Mouse (Mus musculus): Measurements from ENCODE around the gene Recql5. TPM values are rescaled to one million over a fixed set of nuclear protein-coding genes. Genes with fewer than 3 reads are reported as not detected.

The Recql5 gene
- polyA plus RNA-seq, 1 experiment from 2014 or later = 25.0 TPM

Other genes with a start within 250 kb of the Recql5 start
- 184 and 196 TPM in 2 replicates for gene Grb2, start 224.9 kb downstream of the Recql5 start, polyA plus RNA-seq (2015; fragmentation: Nextera tagmentation; extraction: Ambion mirVana)
- 30.9 TPM in 2 replicates for gene Tmem94, start 168.0 kb downstream of the Recql5 start, polyA plus RNA-seq (2015; fragmentation: Nextera tagmentation; extraction: Ambion mirVana)
- gene Caskin2, start 119.8 kb downstream of the Recql5 start, polyA plus RNA-seq (2015; fragmentation: Nextera tagmentation; extraction: Ambion mirVana) = 11.6 and 11.8 TPM in 2 replicates
- gene Tsen54, start 118.8 kb downstream of the Recql5 start, polyA plus RNA-seq (2015; fragmentation: Nextera tagmentation; extraction: Ambion mirVana) = 24.5 and 25.4 TPM in 2 replicates
- 1.00 and 2.2 TPM in 2 replicates for gene Llgl2, start 109.4 kb downstream of the Recql5 start, polyA plus RNA-seq (2015; fragmentation: Nextera tagmentation; extraction: Ambion mirVana)
- gene Myo15b, start 75.1 kb downstream of the Recql5 start, polyA plus RNA-seq (2015; fragmentation: Nextera tagmentation; extraction: Ambion mirVana) = not detected in 2 replicates
- gene Smim5, start 33.5 kb downstream of the Recql5 start, polyA plus RNA-seq (2015; fragmentation: Nextera tagmentation; extraction: Ambion mirVana) = 2.0 and 2.7 TPM in 2 replicates
- gene Smim6, start 21.5 kb downstream of the Recql5 start, polyA plus RNA-seq (2015; fragmentation: Nextera tagmentation; extraction: Ambion mirVana) = 0.88 and 1.0 TPM in 2 replicates
- 49.9 and 55.3 TPM in 2 replicates for gene Sap30bp, start 195 bp downstream of the Recql5 start, polyA plus RNA-seq (2015; fragmentation: Nextera tagmentation; extraction: Ambion mirVana)
- 0.88 and 1.3 TPM in 2 replicates for gene Itgb4, start 41.2 kb upstream of the Recql5 start, polyA plus RNA-seq (2015; fragmentation: Nextera tagmentation; extraction: Ambion mirVana)
- gene Galk1, start 79.2 kb upstream of the Recql5 start, polyA plus RNA-seq (2015; fragmentation: Nextera tagmentation; extraction: Ambion mirVana) = 64.3 and 65.5 TPM in 2 replicates
- 2,444 and 2,571 TPM in 2 replicates for gene H3f3b, start 94.5 kb upstream of the Recql5 start, polyA plus RNA-seq (2015; fragmentation: Nextera tagmentation; extraction: Ambion mirVana)
- gene Unk, start 96.8 kb upstream of the Recql5 start, polyA plus RNA-seq (2015; fragmentation: Nextera tagmentation; extraction: Ambion mirVana) = 33.8 and 37.1 TPM in 2 replicates
- 1.5 and 2.0 TPM in 2 replicates for gene Unc13d, start 144.5 kb upstream of the Recql5 start, polyA plus RNA-seq (2015; fragmentation: Nextera tagmentation; extraction: Ambion mirVana)
- 129 and 133 TPM in 2 replicates for gene Wbp2, start 153.5 kb upstream of the Recql5 start, polyA plus RNA-seq (2015; fragmentation: Nextera tagmentation; extraction: Ambion mirVana)
- gene Trim47, start 193.7 kb upstream of the Recql5 start, polyA plus RNA-seq (2015; fragmentation: Nextera tagmentation; extraction: Ambion mirVana) = 3.9 and 4.5 TPM in 2 replicates
- gene Trim65, start 197.7 kb upstream of the Recql5 start, polyA plus RNA-seq (2015; fragmentation: Nextera tagmentation; extraction: Ambion mirVana) = 1.9 and 2.3 TPM in 2 replicates
- gene Mrpl38, start 205.4 kb upstream of the Recql5 start, polyA plus RNA-seq (2015; fragmentation: Nextera tagmentation; extraction: Ambion mirVana) = 76.4 and 78.2 TPM in 2 replicates
- gene Fbf1, start 234.7 kb upstream of the Recql5 start, polyA plus RNA-seq (2015; fragmentation: Nextera tagmentation; extraction: Ambion mirVana) = 64.4 and 69.5 TPM in 2 replicates